Comparison of ENCODE assay signal across 10 mouse cellular contexts in genomic region chr10:80421651-80422472, GRCm38 (mm10). TPM values are rescaled to one million over a fixed set of nuclear protein-coding genes. Genes with fewer than 3 reads are reported as not detected.
DNase-seq lines count a peak whose midpoint lies in the region; ATAC-seq lines count a peak whose summit lies in the region.
"Had no signal": no experiment of that assay in that cellular context is flagged by ENCODE, and none has a peak within 500 bp of the region (broad histone marks: within the 10 kb centered on the region; RNA-seq: fewer than 3 reads in every experiment).

No protein-coding gene starts in this region.

- no peak for DNase-seq in hindbrain, embryonic 11.5 days (ENCODE audit: low spot score)
- peak; percentile 68 for DNase-seq in c-Kit-positive CD71-positive TER-119-negative erythroid progenitor cells, embryonic 14.5 days (ENCODE audit: low read depth)
- no peak for DNase-seq in liver, embryonic 11.5 days (ENCODE audit: low spot score)
- peak; percentile 49 to 57 for DNase-seq in spleen, postnatal 14 days (ENCODE audit: low spot score in 2 of 2)
- DNase-seq in right cerebral cortex, adult 18-20 months, result no peak
- no peak for DNase-seq in limb, embryonic 10.5 days (ENCODE audit: low spot score)
- DNase-seq in urinary bladder, postnatal 25 days (ENCODE audit: low spot score), result no peak
- DNase-seq: cerebellum, adult 11 months had no signal

- no peak overlapping the region for H3K4me3 ChIP-seq in hindbrain, embryonic 12.5 days
- no peak overlapping the region for H3K4me3 ChIP-seq in hindbrain, embryonic 11.5 days (ENCODE audit: low read depth, low read length)
- peak overlapping the region; percentile 16 for H3K4me3 ChIP-seq in liver, embryonic 11.5 days (ENCODE audit: low read depth, low read length)
- H3K4me3 ChIP-seq in limb, embryonic 10.5 days, result no peak overlapping the region
- H3K4me3 ChIP-seq: limb, embryonic 12.5 days had no signal

- no peak for ATAC-seq in hindbrain, embryonic 12.5 days (ENCODE audit: low FRiP score)
- no peak for ATAC-seq in hindbrain, embryonic 11.5 days (ENCODE audit: low FRiP score)
- ATAC-seq in liver, embryonic 11.5 days (replicated peaks; ENCODE audit: low FRiP score), result peak; percentile 94

- peaks cover 35% of the 10 kb centered on the region for H3K4me1 ChIP-seq in hindbrain, embryonic 12.5 days
- H3K4me1 ChIP-seq in hindbrain, embryonic 11.5 days (replicated peaks; ENCODE audit: control insufficient read depth, insufficient read depth, low read length), result no peaks in the 10 kb centered on the region
- H3K4me1 ChIP-seq in liver, embryonic 11.5 days (replicated peaks; ENCODE audit: control insufficient read depth, insufficient read depth, low read length), result peaks cover 62% of the 10 kb centered on the region
- H3K4me1 ChIP-seq in limb, embryonic 10.5 days, result 0 out of 2 replicates have a peak, but pooled peaks cover 9% of the 10 kb centered on the region

- no peak overlapping the region for H3K4me2 ChIP-seq in hindbrain, embryonic 12.5 days (replicated peaks)
- H3K4me2 ChIP-seq in hindbrain, embryonic 11.5 days (replicated peaks; ENCODE audit: low read depth, low read length), result no peak overlapping the region
- H3K4me2 ChIP-seq in liver, embryonic 11.5 days, result peak overlapping the region; percentile 64
- H3K4me2 ChIP-seq: limb, embryonic 12.5 days had no signal

- H3K27ac ChIP-seq in hindbrain, embryonic 12.5 days, result peak overlapping the region; percentile 65
- H3K27ac ChIP-seq in hindbrain, embryonic 11.5 days (ENCODE audit: low read depth, low read length), result no peak overlapping the region
- H3K27ac ChIP-seq in liver, embryonic 11.5 days (ENCODE audit: low read depth, low read length), result peak overlapping the region; percentile 91
- H3K27ac ChIP-seq in limb, embryonic 10.5 days, result no peak overlapping the region; the same call in 1 of the 2 replicates
- H3K27ac ChIP-seq: limb, embryonic 12.5 days had no signal

- no peak overlapping the region for H3K9ac ChIP-seq in hindbrain, embryonic 12.5 days
- no peak overlapping the region for H3K9ac ChIP-seq in hindbrain, embryonic 11.5 days (ENCODE audit: low read depth, low read length)
- H3K9ac ChIP-seq in liver, embryonic 11.5 days (ENCODE audit: low read depth, low read length), result peak overlapping the region; percentile 66
- H3K9ac ChIP-seq: limb, embryonic 12.5 days had no signal

- no peaks in the 10 kb centered on the region for H3K9me3 ChIP-seq in hindbrain, embryonic 12.5 days (replicated peaks)
- H3K9me3 ChIP-seq in hindbrain, embryonic 11.5 days (ENCODE audit: control insufficient read depth, low read length), result no peaks in the 10 kb centered on the region
- peaks cover 6% of the 10 kb centered on the region; the same call in 1 of the 2 replicates for H3K9me3 ChIP-seq in liver, embryonic 11.5 days (ENCODE audit: control insufficient read depth, low read length)
- no peaks in the 10 kb centered on the region for H3K9me3 ChIP-seq in limb, embryonic 10.5 days (replicated peaks)

- H3K27me3 ChIP-seq in hindbrain, embryonic 12.5 days, result no peaks in the 10 kb centered on the region
- H3K27me3 ChIP-seq in hindbrain, embryonic 11.5 days (ENCODE audit: control insufficient read depth, insufficient read depth, low read length), result no peaks in the 10 kb centered on the region
- no peaks in the 10 kb centered on the region for H3K27me3 ChIP-seq in liver, embryonic 11.5 days (replicated peaks; ENCODE audit: control insufficient read depth, insufficient read depth, low read length)
- no peaks in the 10 kb centered on the region for H3K27me3 ChIP-seq in limb, embryonic 10.5 days (ENCODE audit: low read depth, poor library complexity, severe bottlenecking)
- H3K27me3 ChIP-seq: limb, embryonic 12.5 days had no signal

- 87% methylated on average over 9 of the region's 9 CpGs for WGBS in hindbrain, embryonic 12.5 days
- 90% methylated on average over 9 of the region's 9 CpGs for WGBS in hindbrain, embryonic 11.5 days
- 49% methylated on average over 9 of the region's 9 CpGs for WGBS in liver, embryonic 11.5 days
- 92% methylated on average over 9 of the region's 9 CpGs for WGBS in limb, embryonic 10.5 days

- peaks cover 84% of the 10 kb centered on the region for H3K36me3 ChIP-seq in hindbrain, embryonic 12.5 days
- peaks cover 53% of the 10 kb centered on the region for H3K36me3 ChIP-seq in hindbrain, embryonic 11.5 days (ENCODE audit: control insufficient read depth, insufficient read depth, low read length)
- H3K36me3 ChIP-seq in liver, embryonic 11.5 days (ENCODE audit: control insufficient read depth, insufficient read depth, low read length), result peaks cover 58% of the 10 kb centered on the region
- peaks cover 100% of the 10 kb centered on the region for H3K36me3 ChIP-seq in limb, embryonic 10.5 days

RNA-seq across cellular contexts. Expression of gene Tcf3, which starts 11.6 kb away (rescaled TPM):
- 176 and 178 TPM in 2 replicates for polyA plus RNA-seq in hindbrain, embryonic 12.5 days (2016; fragmentation: Nextera tagmentation; extraction: Ambion mirVana)
- 110 and 130 TPM in 2 replicates for polyA plus RNA-seq in hindbrain, embryonic 11.5 days (2014; fragmentation: Nextera tagmentation; extraction: Ambion mirVana)
- polyA plus RNA-seq in liver, embryonic 11.5 days (2014; fragmentation: Nextera tagmentation; extraction: Ambion mirVana), result 148 and 149 TPM in 2 replicates
- polyA plus RNA-seq in limb, embryonic 10.5 days (2016; fragmentation: Nextera tagmentation; extraction: Ambion mirVana), result 260 and 283 TPM in 2 replicates

RNA-seq across cellular contexts. Expression of gene Uqcr11, which starts 15.2 kb away (rescaled TPM):
- 312 and 406 TPM in 2 replicates for polyA plus RNA-seq in hindbrain, embryonic 12.5 days (2016; fragmentation: Nextera tagmentation; extraction: Ambion mirVana)
- 466 and 480 TPM in 2 replicates for polyA plus RNA-seq in hindbrain, embryonic 11.5 days (2014; fragmentation: Nextera tagmentation; extraction: Ambion mirVana)
- 835 and 866 TPM in 2 replicates for polyA plus RNA-seq in liver, embryonic 11.5 days (2014; fragmentation: Nextera tagmentation; extraction: Ambion mirVana)
- 651 and 677 TPM in 2 replicates for polyA plus RNA-seq in limb, embryonic 10.5 days (2016; fragmentation: Nextera tagmentation; extraction: Ambion mirVana)

RNA-seq across cellular contexts. Expression of gene Mbd3, which starts 22.5 kb away (rescaled TPM):
- polyA plus RNA-seq in hindbrain, embryonic 12.5 days (2016; fragmentation: Nextera tagmentation; extraction: Ambion mirVana), result 275 and 296 TPM in 2 replicates
- polyA plus RNA-seq in hindbrain, embryonic 11.5 days (2014; fragmentation: Nextera tagmentation; extraction: Ambion mirVana), result 227 and 240 TPM in 2 replicates
- polyA plus RNA-seq in liver, embryonic 11.5 days (2014; fragmentation: Nextera tagmentation; extraction: Ambion mirVana), result 174 and 175 TPM in 2 replicates
- polyA plus RNA-seq in limb, embryonic 10.5 days (2016; fragmentation: Nextera tagmentation; extraction: Ambion mirVana), result 453 and 469 TPM in 2 replicates

RNA-seq across cellular contexts. Expression of gene Mex3d, which starts 34.4 kb away (rescaled TPM):
- 21.4 and 24.8 TPM in 2 replicates for polyA plus RNA-seq in hindbrain, embryonic 12.5 days (2016; fragmentation: Nextera tagmentation; extraction: Ambion mirVana)
- 13.4 and 14.7 TPM in 2 replicates for polyA plus RNA-seq in hindbrain, embryonic 11.5 days (2014; fragmentation: Nextera tagmentation; extraction: Ambion mirVana)
- polyA plus RNA-seq in liver, embryonic 11.5 days (2014; fragmentation: Nextera tagmentation; extraction: Ambion mirVana), result 2.5 and 3.7 TPM in 2 replicates
- polyA plus RNA-seq in limb, embryonic 10.5 days (2016; fragmentation: Nextera tagmentation; extraction: Ambion mirVana), result 7.2 and 7.5 TPM in 2 replicates

Comparison
In these comparisons a context has a peak if more than half of its experiments do, and no peak if none do; other contexts are left out.
1. H3K27ac ChIP-seq: peak in hindbrain, embryonic 12.5 days (single experiment) and liver, embryonic 11.5 days (single experiment); none in hindbrain, embryonic 11.5 days (single experiment) and limb, embryonic 10.5 days (single experiment).
2. DNase-seq: peak in c-Kit-positive CD71-positive TER-119-negative erythroid progenitor cells, embryonic 14.5 days (single experiment) and spleen, postnatal 14 days (2 of 2); none in hindbrain, embryonic 11.5 days (single experiment), liver, embryonic 11.5 days (single experiment), right cerebral cortex, adult 18-20 months (single experiment), limb, embryonic 10.5 days (single experiment) and urinary bladder, postnatal 25 days (single experiment).